Mouse (Mus musculus): Measurements from ENCODE around the gene Tmem59l.

- TF ChIP-seq CTCF (IDR thresholded peaks at IDR 0.05; ENCODE audit: control insufficient read depth, insufficient read depth, insufficient replicate concordance, low read depth, low read length) (no peak), POLR2A (IDR thresholded peaks at IDR 0.05; ENCODE audit: control insufficient read depth, low read depth, low read length) (no peak)
Measured at GRCm38 (mm10) chr8:70460606-70461005, 26.6 kb downstream of the Tmem59l start.

Measured in testis, adult 2 months (tissue).